Mouse (Mus musculus) Patski (cell line): ENCODE results near the gene Sos1. TPM values are rescaled to one million over a fixed set of nuclear protein-coding genes. Genes with fewer than 3 reads are reported as not detected.

Experiments
- ATAC-seq: fragments of 100-300 bp; one replicate; pipeline ENCODE4 v1.8.0; 2021
- CTCF ChIA-PET: fragments of 350-600 bp; sonication (Branson Sonifier 250); formaldehyde crosslinking; loops from one replicate; lab custom pipeline; 2022; ENCODE audit warnings: inconsistent platforms; lab: Charles Lee
- POLR2A ChIA-PET: fragments of 350-600 bp; sonication (Branson Sonifier 250); formaldehyde crosslinking; loops from one replicate; lab custom pipeline; 2022; ENCODE audit warnings: antibody characterized with exemption, inconsistent platforms; lab: Charles Lee
- DNase-seq: peaks from one replicate; pipeline ENCODE4 v3.0.0-alpha.2; 2011; ENCODE audit warnings: low read depth, low spot score
- H3K27me3 ChIP-seq: fragments of 371-371 bp; one replicate; pipeline ENCODE4 v1.5.1; 2021
- CTCF ChIP-seq: fragments of 100-300 bp; IDR thresholded peaks from one replicate; pipeline ENCODE4 v1.5.1; 2021
- in situ Hi-C: fragments of 300-500 bp; cut with MboI; formaldehyde crosslinking; loops from 3 replicates; pipeline ENCODE4 v1.11.1; 2018; ENCODE audit warnings: low pct_unique_long_range_greater_than_20kb, mixed read lengths
- polyA plus RNA-seq: library from polyadenylated mRNA; unstranded; gene quantifications from one replicate; pipeline ENCODE4 v1.2.3, GENCODE M21; 2021

The Sos1 gene
- polyA plus RNA-seq, 1 experiment from 2014 or later = 23.2 TPM

GRCm38 (mm10) chr17:80509494-80510458 is 29.5 kb upstream of the Sos1 start:
- TF ChIP-seq CTCF = no peak
- no peak for DNase-seq
- ATAC-seq = no peak
- CTCF ChIA-PET = no interaction called here
- in situ Hi-C loops = no loop called here
- POLR2A ChIA-PET = no interaction called here
- no peaks in the 10 kb centered on the region for H3K27me3 ChIP-seq

GRCm38 (mm10) chr17:80505766-80506165 is 25.5 kb upstream of the Sos1 start:
- no peaks in the 10 kb centered on the region for H3K27me3 ChIP-seq
- no peak for TF ChIP-seq CTCF
- ATAC-seq (no peak), DNase-seq (no peak)
- POLR2A ChIA-PET = no interaction called here
- CTCF ChIA-PET = interaction anchor here (1.3 kb wide), 1 partner anchor 16 kb away, joined by 3 read pairs; no protein-coding TSS in a partner anchor
- in situ Hi-C loops = no loop called here

- in situ Hi-C loops = no loop called here
- no peak for DNase-seq
- CTCF ChIA-PET = interaction anchor here (1.3 kb wide), 1 partner anchor 16 kb away, joined by 3 read pairs; no protein-coding TSS in a partner anchor
These were observed 25.1 kb upstream of the Sos1 start for GRCm38 (mm10) chr17:80505342-80505741.

DNA sequence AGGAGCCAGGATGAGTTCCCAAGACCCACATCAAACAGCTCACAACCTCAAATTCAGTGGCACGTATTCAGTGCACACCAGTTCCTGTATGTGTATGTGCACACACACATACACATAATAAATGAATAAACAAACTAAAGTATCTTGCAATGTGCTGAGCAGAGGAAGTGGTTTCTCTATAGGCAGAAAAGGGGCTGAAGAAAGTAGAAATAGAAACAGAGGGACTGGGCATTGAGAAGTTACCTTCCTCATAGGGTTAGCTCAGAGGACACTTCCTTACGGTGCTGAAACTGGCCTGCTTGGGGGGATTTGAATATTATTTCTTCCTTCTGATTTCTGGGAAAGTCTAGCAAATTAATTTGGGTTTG is 21.5 kb upstream of the Sos1 start:
- ChIA-PET CTCF (interaction anchor here (1.0 kb wide), 3 partner anchors 10 to 210 kb away, joined by 3 read pairs; no protein-coding TSS in a partner anchor), POLR2A (no interaction called here)
- in situ Hi-C loops = no loop called here
- no peak for TF ChIP-seq CTCF
- ATAC-seq = no peak
- H3K27me3 ChIP-seq = no peaks in the 10 kb centered on the region
- no peak for DNase-seq

More at GRCm38 (mm10) chr17:80505342-80505741, 25.1 kb upstream of the Sos1 start:
- POLR2A ChIA-PET = no interaction called here
- H3K27me3 ChIP-seq = no peaks in the 10 kb centered on the region
- TF ChIP-seq CTCF = no peak
- ATAC-seq = no peak

DNA sequence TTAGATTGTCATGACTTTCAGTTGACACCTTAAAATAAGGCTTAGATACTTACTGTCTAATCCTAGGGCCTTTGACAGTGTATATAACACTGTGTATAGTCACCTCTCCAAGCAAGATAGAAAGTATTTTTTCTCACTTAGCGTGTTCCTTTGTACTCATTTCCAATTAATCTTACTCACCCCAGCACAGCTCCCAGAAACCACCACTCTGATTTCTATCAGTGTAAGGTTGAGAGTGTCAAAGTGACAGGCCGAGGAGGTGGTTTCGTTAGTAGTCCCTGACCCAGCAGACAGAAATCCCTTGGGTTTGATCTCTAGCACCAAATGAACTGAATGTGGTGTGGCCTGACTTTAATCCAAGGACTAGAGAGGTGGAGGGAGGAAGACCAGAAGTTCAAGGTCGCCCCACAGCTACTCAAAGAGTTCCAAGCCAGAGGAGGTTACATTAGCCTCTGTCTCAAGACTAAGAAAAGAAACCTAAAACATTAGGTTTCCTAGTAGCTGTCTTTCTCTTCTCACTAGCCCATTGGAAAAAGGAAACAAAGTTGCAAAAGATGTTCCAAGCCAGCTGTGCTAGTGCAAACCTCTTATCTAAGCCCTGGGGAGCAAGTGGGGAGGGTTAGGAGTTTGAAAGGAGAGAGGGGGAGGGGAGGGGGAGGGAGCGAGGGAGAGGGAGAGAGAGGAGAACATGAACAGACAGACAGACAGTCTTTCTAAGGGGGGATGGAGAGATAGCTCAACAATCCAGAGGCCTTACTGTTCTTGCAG is 21.0 kb upstream of the Sos1 start:
- no peaks in the 10 kb centered on the region for H3K27me3 ChIP-seq
- POLR2A ChIA-PET = no interaction called here
- in situ Hi-C loops = no loop called here
- ATAC-seq (no peak), DNase-seq (no peak)
- CTCF ChIA-PET = interaction anchor here (1.0 kb wide), 2 partner anchors 9 to 58 kb away, joined by 3 read pairs; no protein-coding TSS in a partner anchor
- no peak for TF ChIP-seq CTCF

DNA sequence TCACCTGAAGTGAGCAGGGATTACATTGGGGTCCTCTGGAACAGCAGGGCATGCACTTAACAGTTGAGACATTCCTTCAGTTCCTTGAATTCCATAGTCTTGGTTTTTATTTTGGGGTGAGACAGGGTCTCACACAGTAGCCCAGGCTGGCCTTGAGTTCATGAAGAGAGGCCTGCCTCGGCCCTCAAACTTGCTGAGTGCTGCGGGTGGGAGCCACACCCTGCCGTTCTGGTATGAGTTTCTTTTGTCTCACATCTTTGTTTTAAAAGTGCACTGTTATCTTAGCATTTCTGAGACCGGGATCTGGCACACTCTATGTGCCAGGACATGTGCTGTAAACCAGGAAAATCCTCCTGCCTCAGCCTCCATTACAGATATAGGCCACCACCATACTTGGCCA is 19.8 kb upstream of the Sos1 start:
- ChIA-PET POLR2A (interaction anchor here (0.6 kb wide), 1 partner anchor 250 kb away, joined by 4 read pairs; no protein-coding TSS in a partner anchor), CTCF (no interaction called here)
- in situ Hi-C loops = no loop called here
- ATAC-seq (no peak), DNase-seq (no peak)
- TF ChIP-seq CTCF = no peak
- no peaks in the 10 kb centered on the region for H3K27me3 ChIP-seq

- in situ Hi-C loops = no loop called here
- H3K27me3 ChIP-seq = no peaks in the 10 kb centered on the region
- ChIA-PET POLR2A (no interaction called here), CTCF (no interaction called here)
- no peak for TF ChIP-seq CTCF
- DNase-seq (no peak), ATAC-seq (no peak)
These were observed 18.5 kb upstream of the Sos1 start for GRCm38 (mm10) chr17:80498600-80499268.

DNA sequence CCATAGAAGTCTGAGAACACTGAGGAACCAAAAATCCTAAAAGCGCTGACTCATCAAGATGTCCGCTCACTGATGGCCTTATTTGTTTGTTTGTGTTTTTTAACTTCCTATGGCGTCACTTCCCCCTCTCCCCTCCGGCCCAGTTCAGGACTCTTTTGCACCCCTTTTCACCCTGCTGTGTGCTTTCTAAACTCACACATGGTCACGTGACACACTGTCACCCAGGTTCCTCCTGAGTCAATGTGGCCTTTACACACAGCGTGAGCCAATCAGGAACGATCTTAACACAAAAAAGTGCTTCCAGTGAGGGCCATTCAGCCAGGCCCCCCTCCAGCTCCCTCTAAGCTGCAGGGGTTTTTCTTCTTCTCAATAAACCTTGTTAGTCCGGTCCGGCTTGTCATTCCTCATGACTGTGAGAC is 16.9 kb upstream of the Sos1 start:
- in situ Hi-C loops = no loop called here

DNA sequence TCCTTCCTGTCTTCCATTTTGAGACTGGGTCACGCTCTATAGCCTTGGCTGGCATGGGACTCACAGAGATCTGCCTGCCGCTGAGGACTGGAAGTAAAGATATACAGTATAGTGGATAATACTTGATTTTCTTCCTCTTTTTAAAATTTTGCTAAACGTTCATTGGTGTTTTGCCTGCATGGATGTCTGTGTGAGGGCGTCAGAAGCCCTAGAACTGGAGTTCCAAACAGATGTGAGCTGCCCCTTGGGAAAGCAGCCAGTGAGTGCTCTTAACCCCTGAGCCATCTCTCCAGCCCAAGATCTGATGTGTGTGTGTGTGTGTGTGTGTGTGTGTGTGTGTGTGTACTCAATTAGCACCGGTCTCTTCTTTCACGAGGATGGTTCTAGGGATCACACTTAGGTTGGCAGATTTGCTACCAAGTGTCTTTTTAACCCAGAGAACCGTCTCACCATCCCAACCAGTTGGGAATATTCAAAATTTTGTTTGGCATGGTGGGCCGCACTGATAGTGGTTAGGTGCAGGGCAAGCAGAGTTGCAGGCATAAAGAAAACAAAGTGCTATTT is 16.4 kb upstream of the Sos1 start:
- H3K27me3 ChIP-seq = no peaks in the 10 kb centered on the region
- CTCF ChIA-PET = no interaction called here
- POLR2A ChIA-PET = no interaction called here
- TF ChIP-seq CTCF = no peak
- in situ Hi-C loops = no loop called here
- no peak for ATAC-seq
- no peak for DNase-seq

More for the DNA sequence above, 16.9 kb upstream of the Sos1 start:
- no peak for TF ChIP-seq CTCF
- ATAC-seq = no peak
- no peak for DNase-seq
- no peaks in the 10 kb centered on the region for H3K27me3 ChIP-seq
- ChIA-PET CTCF (no interaction called here), POLR2A (no interaction called here)

DNA sequence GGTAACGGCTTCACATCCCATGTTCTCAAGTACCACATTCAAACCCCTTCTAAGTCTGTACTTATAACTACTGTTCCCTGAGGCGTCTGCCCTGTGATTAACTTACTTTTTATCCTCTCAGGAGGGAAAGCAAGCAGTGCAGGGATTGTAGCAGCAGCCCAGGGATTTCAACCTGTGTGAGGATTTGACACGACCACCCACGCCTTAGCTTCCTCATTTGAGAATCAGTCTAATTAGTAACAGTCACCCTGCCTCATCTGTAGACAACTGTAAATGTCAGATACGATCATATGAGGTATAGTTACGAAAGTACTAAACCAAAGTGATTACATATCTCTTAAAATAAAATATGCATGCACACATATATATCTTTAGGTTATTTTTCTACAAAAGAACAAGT is 15.9 kb upstream of the Sos1 start:
- ChIA-PET POLR2A (no interaction called here), CTCF (no interaction called here)
- DNase-seq (no peak), ATAC-seq (no peak)
- TF ChIP-seq CTCF = no peak
- in situ Hi-C loops = no loop called here
- H3K27me3 ChIP-seq = no peaks in the 10 kb centered on the region
